Mouse (Mus musculus) frontal cortex, postnatal 25 days (tissue): ENCODE data around the gene Cpz.

Experiments used
- DNase-seq, 2 experiments: peaks; one replicate each; pipeline ENCODE4 v3.0.0; 2022; ENCODE audit warnings: low spot score in 2 of 2

Cpz gene

DNA sequence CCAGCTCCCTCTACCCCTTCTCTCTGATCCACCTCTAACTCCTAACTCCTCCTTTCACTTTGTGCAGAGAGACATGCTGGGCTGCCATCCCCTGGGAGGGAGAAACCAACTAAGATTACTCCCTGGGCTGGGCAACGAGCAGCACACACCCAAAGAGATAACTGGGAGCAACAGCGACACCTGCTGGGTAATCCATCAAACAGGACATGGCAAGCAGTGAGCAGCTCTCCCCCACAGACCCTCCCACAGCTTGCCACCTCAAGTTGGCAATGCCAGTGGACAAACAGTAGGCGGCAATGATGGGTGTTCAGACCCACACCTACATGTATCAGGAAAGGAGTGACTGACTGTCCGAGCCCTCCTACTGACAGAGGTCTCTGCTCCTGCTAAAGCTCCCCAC is 4.9 kb upstream of the Cpz start:
- DNase-seq, result peak in 1 of 2 experiments; percentile 33

DNA sequence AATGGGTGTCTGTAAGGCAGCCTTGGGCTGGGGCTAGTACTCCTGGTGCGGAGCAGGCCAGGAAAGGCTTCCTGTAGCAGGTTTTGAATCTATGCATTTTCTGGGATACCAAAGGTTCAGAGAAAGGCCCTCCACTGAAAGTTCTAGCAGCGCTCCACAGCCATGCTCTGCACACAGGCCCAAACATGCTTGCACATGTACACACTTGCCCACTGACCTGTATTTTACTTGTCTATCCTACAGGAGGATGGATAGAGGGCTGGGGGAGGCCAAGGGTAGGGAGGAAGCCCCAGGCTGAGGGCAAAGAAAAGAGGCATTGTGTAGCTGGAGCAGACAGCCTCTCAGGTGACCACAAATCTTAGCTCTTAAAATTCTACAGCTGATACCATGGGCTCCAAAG is 1.1 kb downstream of the Cpz start:
- DNase-seq, result no peak

DNA sequence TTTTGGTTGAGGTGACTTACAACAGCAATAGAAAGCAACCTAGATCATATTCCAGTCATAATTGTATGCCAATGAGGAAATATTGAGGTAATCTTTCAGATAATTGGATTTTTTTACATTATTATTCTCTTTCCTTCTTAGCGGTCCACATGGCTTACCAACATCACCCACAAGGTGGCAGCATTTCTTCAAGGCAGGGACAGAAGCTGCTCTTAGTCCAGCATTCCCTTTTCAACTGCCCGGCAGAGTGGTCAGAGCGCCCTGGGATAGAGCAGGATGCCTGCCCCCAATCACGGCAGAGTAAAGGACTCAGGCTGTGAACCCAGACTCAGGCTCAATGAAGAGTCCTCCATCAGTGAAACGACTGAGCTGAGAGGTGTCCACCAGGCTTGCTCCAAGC is 1.8 kb downstream of the Cpz start:
- peak; percentile 54 to 57 for DNase-seq

DNA sequence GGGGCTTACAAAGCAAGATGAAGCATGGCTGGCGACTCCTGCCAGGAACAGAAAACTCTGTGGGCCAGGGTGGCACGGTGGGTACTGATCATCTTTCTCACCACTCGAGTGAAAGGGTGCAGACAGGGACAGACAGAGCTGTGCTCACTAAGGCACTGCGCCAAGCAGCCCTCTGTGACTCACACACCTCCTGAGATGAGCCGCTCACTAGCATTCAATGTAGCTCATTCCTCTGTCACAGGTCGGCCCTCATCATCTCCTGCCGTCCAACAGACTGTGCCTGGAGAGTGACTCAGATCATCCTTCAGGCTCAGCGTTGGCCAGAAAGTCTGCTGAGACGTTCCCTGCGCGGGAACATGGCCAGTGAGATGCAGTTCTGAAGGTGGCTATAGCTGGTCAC is 8.7 kb downstream of the Cpz start:
- DNase-seq, result no peak

DNA sequence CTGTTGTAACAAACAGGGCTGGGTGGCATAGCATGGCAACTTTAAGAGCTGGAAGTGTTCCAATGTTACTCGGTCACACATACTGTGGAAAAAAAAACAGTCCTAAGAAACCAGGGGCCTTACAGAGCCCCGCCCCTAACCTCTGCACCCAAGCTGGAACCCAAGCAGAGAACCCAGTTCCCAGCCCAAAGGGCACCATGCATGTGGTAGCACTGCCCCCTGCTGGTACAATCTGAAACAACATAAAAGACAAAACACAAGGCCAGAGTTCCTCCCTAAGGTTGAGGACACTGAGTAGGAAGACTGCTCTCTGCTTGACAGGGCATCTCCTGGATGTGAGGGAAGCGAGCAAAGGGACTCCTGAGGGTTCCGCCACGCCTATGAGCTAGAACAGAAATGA is 14.9 kb downstream of the Cpz start:
- DNase-seq, result peak; percentile 29 to 49

DNA sequence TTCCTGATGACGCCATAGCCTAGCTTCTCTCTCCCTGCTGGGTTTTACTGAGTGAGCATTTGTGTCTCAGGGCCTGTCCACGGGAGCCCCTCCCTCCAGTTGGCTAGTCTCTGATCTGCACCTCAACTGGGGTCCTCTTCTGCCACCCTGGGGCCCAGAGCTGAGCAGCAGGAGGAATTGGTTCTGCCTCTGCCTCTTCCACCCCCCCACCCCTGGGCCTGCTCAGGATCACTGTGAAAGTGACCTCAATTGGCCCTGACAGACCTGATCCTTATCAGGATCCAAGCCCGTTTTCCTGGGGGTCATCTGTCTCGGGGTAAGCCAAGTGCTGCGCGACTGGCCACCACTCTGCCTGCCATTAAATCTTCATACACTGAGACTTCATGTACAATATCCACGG is 20.5 kb downstream of the Cpz start:
- DNase-seq, result no peak

DNA sequence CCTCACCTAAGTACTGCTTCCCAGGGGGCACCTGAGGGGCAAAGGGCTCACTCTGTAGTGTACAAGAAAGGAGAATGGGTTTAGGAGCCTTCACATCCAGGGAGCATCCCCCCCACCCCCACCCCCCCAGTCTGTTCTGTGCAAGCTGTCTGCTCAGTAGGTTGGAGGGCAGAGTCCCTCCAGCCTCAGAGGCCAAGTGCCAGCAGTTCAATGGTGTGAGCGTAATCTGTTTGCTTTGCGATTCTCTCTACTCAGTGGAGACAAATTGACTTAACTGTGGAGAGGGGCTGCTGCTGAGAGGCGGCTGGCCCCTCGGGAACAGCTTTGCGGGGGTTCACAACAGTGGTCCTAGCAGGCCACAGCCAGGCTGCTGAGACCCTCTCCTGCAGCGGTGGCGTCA is 28.2 kb downstream of the Cpz start:
- no peak for DNase-seq

DNA sequence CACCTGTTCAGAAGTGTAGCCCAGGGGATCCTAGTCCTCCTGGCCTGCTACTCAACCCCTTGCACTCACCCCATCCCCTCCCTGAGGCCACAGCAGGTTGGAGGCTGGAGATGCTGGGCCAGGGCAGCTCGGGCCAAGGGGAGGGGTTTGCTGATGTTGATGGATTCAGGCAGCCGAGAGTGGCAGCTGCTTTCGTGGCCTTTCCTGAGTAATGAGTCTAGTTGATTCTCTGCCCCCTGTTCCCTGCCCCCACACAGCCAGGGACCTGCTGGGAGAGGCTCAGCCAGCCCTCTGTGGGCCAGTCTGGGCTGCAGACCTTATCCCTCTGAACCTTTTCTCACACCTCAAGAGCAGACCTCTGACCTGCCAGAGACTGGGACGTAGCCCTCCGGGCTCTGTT is 29.5 kb downstream of the Cpz start:
- DNase-seq, result no peak

DNA sequence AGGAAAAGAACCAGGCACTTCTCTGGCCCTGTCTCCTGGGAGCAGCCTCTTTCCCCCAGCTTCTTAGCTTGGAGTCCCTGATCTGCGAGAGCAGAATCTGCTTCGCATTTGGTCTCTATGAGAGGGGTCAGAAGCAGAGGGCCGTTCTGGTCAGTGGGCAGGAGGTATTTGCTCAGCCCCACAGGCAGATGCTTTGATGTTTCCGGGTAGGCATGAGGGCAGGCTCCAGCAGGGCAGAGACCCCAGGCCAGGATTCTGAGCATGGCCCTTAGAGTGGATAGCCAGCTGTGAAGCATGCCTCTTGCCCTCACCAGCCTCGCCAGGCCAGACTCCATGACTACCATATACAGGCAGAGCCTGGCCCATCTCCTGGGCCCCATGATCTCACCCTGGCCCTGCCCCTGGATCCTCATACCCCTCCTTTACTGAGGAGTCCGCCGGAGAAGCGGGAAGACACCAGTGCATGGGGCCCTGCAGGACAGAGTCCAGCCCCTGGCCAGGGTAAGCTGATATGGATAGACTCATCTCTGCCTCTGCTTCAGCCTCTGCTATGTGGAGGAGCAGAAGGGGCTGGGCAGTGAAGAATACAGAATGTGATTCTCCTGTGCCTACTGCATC is 30.6 kb downstream of the Cpz start:
- no peak for DNase-seq

DNA sequence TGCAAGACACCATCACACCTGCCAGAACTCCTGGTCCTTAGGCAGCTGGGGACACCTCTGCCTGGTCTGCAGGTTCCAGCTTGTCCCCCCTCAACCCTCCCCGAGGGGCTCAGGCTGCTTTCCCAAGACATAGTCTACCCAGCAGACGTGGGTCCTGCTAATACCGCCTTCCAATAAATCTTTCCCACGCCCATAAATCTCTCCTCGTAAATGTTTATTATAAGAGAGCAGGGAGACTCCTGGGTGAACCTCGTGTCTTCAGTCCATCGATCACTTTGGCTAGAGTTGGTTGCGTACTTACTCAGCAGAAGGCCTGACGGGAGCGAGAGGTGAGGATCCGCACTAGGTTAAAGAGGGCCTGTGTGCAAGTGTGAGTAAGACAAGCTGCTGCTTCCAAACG is 31.7 kb downstream of the Cpz start:
- no peak for DNase-seq

DNA sequence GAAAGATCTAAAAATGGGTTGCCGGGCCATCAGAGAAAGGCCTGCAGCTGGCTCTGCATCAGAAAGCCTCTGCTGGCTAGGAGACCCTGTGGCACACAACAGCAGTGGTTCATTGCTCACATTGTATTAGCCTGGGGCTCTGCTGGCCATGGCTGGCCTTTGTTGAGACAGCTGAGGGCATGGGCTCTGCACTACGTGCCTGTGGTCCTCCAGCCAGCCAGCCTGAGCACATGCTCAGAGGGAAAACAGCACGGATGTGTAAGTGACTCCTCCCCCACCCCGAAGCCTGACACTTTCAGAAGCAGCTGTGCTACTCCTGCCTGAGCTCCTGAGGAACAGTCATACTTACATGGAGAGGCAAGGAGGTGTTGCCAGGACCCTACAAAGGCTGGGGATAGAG is 46.0 kb downstream of the Cpz start:
- no peak for DNase-seq

DNA sequence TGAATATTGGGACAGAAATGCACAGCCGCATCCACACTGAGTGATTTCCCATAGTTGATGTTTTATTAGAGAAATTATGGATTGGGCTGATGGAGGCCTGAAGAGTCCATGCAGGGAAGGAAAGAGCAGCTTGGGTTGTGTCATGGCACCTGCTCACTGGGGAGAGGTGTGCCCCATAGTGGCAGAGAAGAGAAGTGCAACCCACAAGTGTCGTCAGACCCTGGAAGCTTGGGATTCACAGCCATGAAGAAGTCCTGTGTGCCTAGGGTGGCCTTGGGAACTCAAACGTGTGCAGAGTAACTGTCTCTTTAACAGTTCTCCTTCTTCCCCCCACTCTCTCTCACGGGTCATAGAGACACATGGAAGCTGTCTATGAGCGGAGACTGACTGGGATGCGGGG is 50.3 kb downstream of the Cpz start:
- DNase-seq, result no peak

DNA sequence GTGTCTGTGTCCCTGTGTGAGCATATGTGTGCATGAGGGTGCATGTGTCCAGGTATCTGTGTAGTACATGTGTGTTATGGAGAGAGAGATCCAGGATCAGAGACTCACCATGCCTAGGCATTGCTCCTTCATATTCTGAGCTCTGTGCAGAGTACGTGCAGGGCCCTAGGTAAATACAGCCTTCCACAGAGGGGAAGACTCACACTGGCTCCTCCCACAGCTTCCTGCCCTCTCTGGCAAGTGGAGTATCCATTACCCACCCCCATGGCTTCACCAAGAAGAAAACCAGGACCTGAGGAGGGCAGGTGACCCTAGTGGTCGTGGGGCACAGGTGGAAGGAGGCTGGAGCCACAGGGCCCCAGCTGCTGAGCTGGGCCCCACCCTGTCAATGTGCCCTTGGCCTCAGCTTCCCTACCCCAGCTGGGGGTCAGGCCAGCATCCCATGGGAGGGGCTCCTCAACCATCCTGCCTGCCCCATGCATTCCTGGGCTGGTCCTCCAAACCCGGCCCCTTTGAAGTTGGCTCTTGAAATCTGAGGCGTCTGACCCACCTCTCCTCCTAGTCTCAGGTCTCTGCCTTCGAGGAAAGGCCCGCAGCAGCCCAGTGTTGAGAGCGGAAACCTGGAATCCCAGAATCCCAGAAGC is 54.5 kb downstream of the Cpz start:
- DNase-seq, result no peak

DNA sequence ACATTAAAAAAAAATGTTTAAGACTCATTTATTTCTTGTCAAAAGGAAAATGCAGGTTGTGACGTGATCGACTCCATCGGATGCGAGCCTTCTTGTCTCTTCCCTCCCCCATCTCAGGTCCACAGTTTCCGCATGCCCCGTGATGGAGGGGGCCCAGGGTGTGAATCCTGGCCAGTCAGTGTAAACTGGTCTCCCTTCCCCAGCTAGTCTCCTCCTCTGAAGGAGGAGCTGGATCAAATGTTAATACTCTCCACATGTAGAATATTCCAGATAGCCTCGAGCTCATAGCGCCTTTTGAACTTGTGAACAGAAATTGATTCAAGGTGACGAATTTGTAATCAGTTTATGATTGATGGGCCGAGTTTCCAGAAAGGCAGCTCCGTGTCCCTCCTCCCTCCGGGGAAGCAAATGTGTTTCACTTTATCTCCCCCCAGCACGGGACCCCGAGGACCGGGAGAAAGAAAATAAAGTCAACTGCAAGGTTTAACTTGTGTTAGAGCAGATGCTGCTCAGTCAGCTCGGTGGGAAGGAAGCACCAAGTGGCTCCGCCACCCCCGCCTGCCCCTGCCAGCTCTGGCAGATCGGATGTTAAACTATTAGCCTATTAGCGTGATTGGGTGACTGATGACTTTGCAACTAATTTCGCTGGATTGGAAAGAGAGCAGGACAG is 59.4 kb downstream of the Cpz start:
- DNase-seq, result no peak

DNA sequence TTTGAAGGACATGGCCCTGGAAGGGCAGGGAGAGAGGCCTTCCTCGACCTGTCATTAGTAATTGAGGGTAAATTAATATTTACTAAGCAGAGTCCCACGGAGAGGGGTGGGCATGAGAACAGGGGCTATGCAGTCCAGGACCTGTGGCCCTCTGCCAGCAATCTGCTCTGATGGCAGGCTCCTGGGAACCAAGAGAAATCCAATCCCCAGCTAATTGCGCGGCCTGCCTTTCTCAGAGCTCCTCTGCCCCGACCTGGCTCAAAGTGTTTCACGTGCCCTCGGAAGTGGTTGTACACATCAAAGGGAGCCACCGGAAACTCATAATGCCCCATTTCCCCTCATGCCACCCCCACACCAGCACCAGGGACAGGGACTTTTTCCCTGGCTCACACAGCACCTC is 63.4 kb downstream of the Cpz start:
- DNase-seq, result no peak

DNA sequence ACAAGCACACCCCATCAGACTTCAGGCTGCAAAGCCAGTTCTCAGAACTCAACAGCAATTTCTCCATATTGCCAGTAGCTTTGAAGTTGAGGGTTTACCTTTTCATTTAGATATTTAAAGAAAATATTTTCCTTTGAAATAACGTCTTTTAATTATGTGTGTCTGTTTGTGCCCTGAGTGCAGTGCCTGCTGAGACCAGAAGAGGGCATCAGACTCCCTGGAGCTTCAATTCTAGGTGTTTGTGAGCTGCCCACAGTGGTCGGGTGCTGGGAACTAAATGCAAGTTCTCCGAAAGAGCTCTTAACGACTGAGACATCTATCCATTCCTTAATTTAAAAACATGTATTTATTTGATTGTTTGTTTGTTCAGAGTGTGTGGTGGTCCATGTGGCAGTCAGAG is 65.7 kb downstream of the Cpz start:
- DNase-seq, result no peak

DNA sequence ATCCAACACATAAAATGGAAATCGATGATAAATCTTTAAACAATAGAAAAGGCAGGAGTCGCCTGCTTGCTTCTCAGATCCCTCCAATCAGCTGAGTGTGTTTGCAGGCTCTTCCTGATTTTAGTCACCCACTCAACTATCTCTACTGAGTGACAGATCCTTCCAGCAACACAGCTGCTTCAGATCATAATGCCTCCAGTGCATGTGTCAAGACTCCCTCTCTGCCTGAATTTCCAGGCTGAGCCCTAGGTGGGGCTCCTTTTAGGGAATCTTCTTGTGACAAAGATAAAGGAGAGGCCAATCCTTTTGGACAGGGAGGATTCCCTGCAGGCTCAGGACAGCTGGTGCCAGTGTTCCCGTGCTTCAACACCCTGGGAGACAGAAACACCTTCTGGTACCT is 67.2 kb downstream of the Cpz start:
- DNase-seq, result no peak

DNA sequence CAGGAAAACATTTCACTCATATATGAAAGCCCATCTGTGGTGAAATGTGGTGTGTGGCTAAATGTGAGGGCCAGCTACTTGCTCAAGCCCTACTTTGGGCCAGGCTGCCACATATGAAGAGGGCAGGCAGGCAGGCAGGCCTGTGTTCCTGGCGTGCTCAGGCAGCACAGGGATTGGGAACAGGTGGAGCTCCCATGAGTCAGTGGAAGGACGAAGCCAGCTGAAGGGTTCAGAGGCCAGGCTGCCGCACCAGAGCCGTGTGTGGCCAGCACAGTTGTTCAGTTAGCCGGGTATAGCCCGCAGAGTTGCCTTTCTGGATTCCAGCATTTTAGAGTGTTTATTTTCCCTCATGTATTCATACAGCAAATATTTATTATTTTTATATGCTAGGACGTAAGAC is 68.1 kb downstream of the Cpz start:
- DNase-seq, result no peak

DNA sequence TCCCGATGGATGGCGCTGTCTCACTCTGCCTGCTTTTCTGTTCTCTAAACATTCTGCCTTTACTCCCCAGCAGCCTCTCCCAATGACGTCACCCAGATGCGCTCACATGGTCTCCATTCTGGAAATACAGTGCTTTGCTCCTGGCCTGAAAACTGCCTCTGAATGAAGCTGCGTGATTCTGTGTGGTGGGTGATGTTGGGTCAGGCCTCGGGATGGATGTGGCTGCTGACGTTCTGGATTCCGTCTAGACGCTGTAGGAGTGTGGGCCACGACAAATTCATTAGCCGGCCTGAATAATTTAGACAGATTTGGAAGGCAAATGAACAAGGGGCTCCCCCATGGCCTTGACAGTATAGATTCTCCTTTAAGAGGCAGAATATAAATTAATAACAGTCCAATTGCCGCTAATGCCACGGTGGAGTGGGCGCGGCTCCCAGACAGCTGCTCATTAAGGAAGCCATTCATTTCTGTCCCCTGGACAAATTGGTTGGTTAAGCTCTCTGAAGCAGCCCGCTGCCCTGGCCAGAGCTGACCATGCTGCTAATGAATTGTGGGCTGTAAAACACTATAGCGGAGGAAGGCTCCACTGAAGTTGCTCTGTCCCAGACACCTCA is 71.2 kb downstream of the Cpz start:
- DNase-seq, result peak; percentile 8 to 13
